Mouse (Mus musculus) left cerebral cortex, postnatal 10 days (tissue): ENCODE measurements at regions not wholly inside any gene's neighbourhood (a gene's known extent, or its start where the extent isn't known, plus 50 kb on each side); places are given as distances from the start of the nearest gene placed in this dataset.

ENCODE experiments used
- DNase-seq, 2 experiments: peaks; one replicate each; pipeline ENCODE4 v3.0.0; 2021 to 2022; ENCODE audit warnings: low spot score in 2 of 2, mixed read lengths in 1 of 2; ENCODE audit errors: extremely low spot score in 1 of 2
- intact Hi-C: fragments of 180-260 bp; cut with DNase I; formaldehyde crosslinking; loops from one replicate; pipeline ENCODE4 v1.15.1; 2025

GRCm38 (mm10) chr10:25036928-25037327 is 109.6 kb upstream of the Arg1 start:
- intact Hi-C loops, result no loop called here
- no peak for DNase-seq

GRCm38 (mm10) chr10:25035363-25035762 is 108.1 kb upstream of the Arg1 start:
- no peak for DNase-seq

GRCm38 (mm10) chr10:25032625-25033024 is 105.3 kb upstream of the Arg1 start:
- no peak for DNase-seq
- intact Hi-C loops, result no loop called here

More at GRCm38 (mm10) chr10:25035363-25035762, 108.1 kb upstream of the Arg1 start:
- intact Hi-C loops, result no loop called here

GRCm38 (mm10) chr10:25029387-25029915 is 102.2 kb upstream of the Arg1 start:
- intact Hi-C loops, result no loop called here
- DNase-seq, result no peak

- intact Hi-C loops, result no loop called here
- DNase-seq, result peak; percentile 29 to 67
These were observed 96.4 kb upstream of the Arg1 start for GRCm38 (mm10) chr10:25023601-25024157.

- intact Hi-C loops, result no loop called here
- DNase-seq, result no peak
These were observed 95.8 kb upstream of the Arg1 start for GRCm38 (mm10) chr10:25023044-25023540.

GRCm38 (mm10) chr10:25018946-25019345 is 91.7 kb upstream of the Arg1 start:
- no peak for DNase-seq
- intact Hi-C loops, result no loop called here

GRCm38 (mm10) chr10:25017843-25018242 is 90.6 kb upstream of the Arg1 start:
- intact Hi-C loops, result no loop called here
- DNase-seq, result no peak

- DNase-seq, result peak in 1 of 2 experiments; percentile 38
- intact Hi-C loops, result no loop called here
These were observed 88.8 kb upstream of the Arg1 start for GRCm38 (mm10) chr10:25016110-25016509.

GRCm38 (mm10) chr10:25012129-25012528 is 84.8 kb upstream of the Arg1 start:
- intact Hi-C loops, result no loop called here

GRCm38 (mm10) chr10:25001299-25001698 is 74.0 kb upstream of the Arg1 start:
- intact Hi-C loops, result no loop called here
- peak; percentile 31 to 69 for DNase-seq

More at GRCm38 (mm10) chr10:25012129-25012528, 84.8 kb upstream of the Arg1 start:
- no peak for DNase-seq

- intact Hi-C loops, result no loop called here
- no peak for DNase-seq
These were observed 73.2 kb upstream of the Arg1 start for GRCm38 (mm10) chr10:25000231-25001222.

GRCm38 (mm10) chr10:24999807-25000206 is 72.5 kb upstream of the Arg1 start:
- no peak for DNase-seq
- intact Hi-C loops, result no loop called here

GRCm38 (mm10) chr10:24997661-24998060 is 70.4 kb upstream of the Arg1 start:
- intact Hi-C loops, result no loop called here
- DNase-seq, result no peak

GRCm38 (mm10) chr10:24995751-24996150 is 68.5 kb upstream of the Arg1 start:
- no peak for DNase-seq
- intact Hi-C loops, result no loop called here

- DNase-seq, result no peak
- intact Hi-C loops, result no loop called here
These were observed 62.8 kb upstream of the Arg1 start for GRCm38 (mm10) chr10:24989965-24990653.

- intact Hi-C loops, result no loop called here
- no peak for DNase-seq
These were observed 57.5 kb upstream of the Arg1 start for GRCm38 (mm10) chr10:24984801-24985200.

GRCm38 (mm10) chr10:24981763-24982162 is 54.5 kb upstream of the Arg1 start:
- intact Hi-C loops, result no loop called here
- no peak for DNase-seq
